Mouse (Mus musculus): ENCODE results near the gene Ptpn21.

DNA sequence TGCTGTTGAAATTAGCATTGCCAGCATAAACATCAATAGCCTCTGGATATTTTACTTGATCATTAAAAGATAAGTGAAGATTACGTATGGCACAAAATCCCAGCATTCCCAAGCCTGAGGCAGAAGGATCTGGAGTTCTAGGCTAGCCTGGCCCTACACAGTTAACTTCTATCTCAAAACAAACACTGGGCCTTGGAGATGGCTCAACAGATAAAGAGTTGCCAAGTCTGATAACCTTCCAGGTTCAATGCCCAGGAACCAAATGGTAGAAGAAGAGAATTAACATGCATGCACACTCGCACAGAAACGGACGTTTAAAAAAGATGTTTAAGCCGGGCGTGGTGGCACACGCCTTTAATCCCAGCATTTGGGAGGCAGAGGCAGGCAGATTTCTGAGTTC lies 13.0 kb downstream of the Ptpn21 start:
- TF ChIP-seq TAL1 (IDR thresholded peaks at IDR 0.05; ENCODE audit: low read length), result no peak
- TF ChIP-seq GATA1 (IDR thresholded peaks at IDR 0.05; ENCODE audit: low read length), result no peak

Measured in erythroblast, embryonic 14.5 days (primary cell).